Mouse (Mus musculus) hindbrain, embryonic 12.5 days (tissue): Measurements from ENCODE around the gene Guk1. TPM values are rescaled to one million over a fixed set of nuclear protein-coding genes. Genes with fewer than 3 reads are reported as not detected.

Experiments used
- ATAC-seq: fragments of 200-750 bp; cut with Nextera tagmentation; 2 replicates; pipeline ENCODE4 v1.8.0; 2017; ENCODE audit warnings: moderate TSS enrichment; ENCODE audit not compliant: low FRiP score
- H3K27ac ChIP-seq: fragments of 300-500 bp; sonication (generic); 2 replicates; pipeline ENCODE4 v1.5.1; 2016; ENCODE audit warnings: mild to moderate bottlenecking
- H3K27me3 ChIP-seq: fragments of 300-500 bp; sonication (generic); 2 replicates; pipeline ENCODE4 v1.6.1; 2016; ENCODE audit warnings: mild to moderate bottlenecking
- H3K36me3 ChIP-seq: fragments of 300-500 bp; sonication (generic); 2 replicates; pipeline ENCODE4 v1.6.1; 2016; ENCODE audit warnings: mild to moderate bottlenecking
- H3K4me1 ChIP-seq: fragments of 300-500 bp; sonication (generic); 2 replicates; pipeline ENCODE4 v1.6.1; 2016
- H3K4me2 ChIP-seq: fragments of 300-500 bp; sonication (generic); replicated peaks from 2 replicates; pipeline ENCODE4 v1.6.1; 2016; ENCODE audit warnings: mild to moderate bottlenecking
- H3K4me3 ChIP-seq: fragments of 300-500 bp; sonication (generic); 2 replicates; pipeline ENCODE4 v1.5.1; 2016; ENCODE audit warnings: mild to moderate bottlenecking
- H3K9ac ChIP-seq: fragments of 300-500 bp; sonication (generic); 2 replicates; pipeline ENCODE4 v1.6.1; 2016; ENCODE audit warnings: mild to moderate bottlenecking, moderate library complexity
- H3K9me3 ChIP-seq: fragments of 300-500 bp; sonication (generic); replicated peaks from 2 replicates; pipeline ENCODE4 v1.6.1; 2016; ENCODE audit warnings: mild to moderate bottlenecking
- WGBS: fragments of 180-500 bp; shearing (Covaris S2); methylation state at CpG from one replicate; pipeline ENCODE4 v1.1.7; 2016; 5-methylcytosine and 5-hydroxymethylcytosine counted together
- polyA plus RNA-seq: library from polyadenylated mRNA; unstranded; fragments of >200 nt; fragmentation: Nextera tagmentation; extraction: Ambion mirVana; gene quantifications from 2 replicates; pipeline ENCODE4 v1.2.1, GENCODE M21; 2016

The Guk1 gene
- polyA plus RNA-seq, 1 experiment from 2014 or later: 112 TPM

GRCm38 (mm10) chr11:59154220-59154619 is 37.8 kb downstream of the Guk1 start:
- no peak for ATAC-seq
- Histone ChIP-seq H3K4me2 (no peak overlapping the region), H3K36me3 (peaks cover 28% of the 10 kb centered on the region), H3K9me3 (no peaks in the 10 kb centered on the region), H3K27me3 (no peaks in the 10 kb centered on the region), H3K9ac (no peak overlapping the region), H3K4me3 (no peak overlapping the region), H3K27ac (no peak overlapping the region), H3K4me1 (no peaks in the 10 kb centered on the region)
- 87% methylated on average over 7 of the region's 7 CpGs for whole genome bisulfite sequencing

- no peak for ATAC-seq
- 32% methylated on average over 3 of the region's 3 CpGs for WGBS
- H3K36me3 ChIP-seq: peaks cover 10% of the 10 kb centered on the region; the same call in 1 of the 2 replicates
Observed at GRCm38 (mm10) chr11:59151729-59152128, 40.3 kb downstream of the Guk1 start.

GRCm38 (mm10) chr11:59149302-59149701 is 42.7 kb downstream of the Guk1 start:
- no peaks in the 10 kb centered on the region for H3K27me3 ChIP-seq
- H3K9ac ChIP-seq: no peak overlapping the region
- H3K4me3 ChIP-seq: no peak overlapping the region
- H3K4me2 ChIP-seq: no peak overlapping the region
- H3K36me3 ChIP-seq: no peaks in the 10 kb centered on the region
- H3K4me1 ChIP-seq: no peaks in the 10 kb centered on the region
- H3K9me3 ChIP-seq: no peaks in the 10 kb centered on the region
- WGBS: 75% methylated on average over 3 of the region's 3 CpGs
- no peak for ATAC-seq
- no peak overlapping the region for H3K27ac ChIP-seq

More at GRCm38 (mm10) chr11:59151729-59152128, 40.3 kb downstream of the Guk1 start:
- H3K27me3 ChIP-seq: no peaks in the 10 kb centered on the region
- no peaks in the 10 kb centered on the region for H3K4me1 ChIP-seq
- no peak overlapping the region for H3K4me2 ChIP-seq
- no peaks in the 10 kb centered on the region for H3K9me3 ChIP-seq
- H3K27ac ChIP-seq: no peak overlapping the region
- H3K9ac ChIP-seq: no peak overlapping the region
- no peak overlapping the region for H3K4me3 ChIP-seq

- Histone ChIP-seq H3K4me2 (no peak overlapping the region), H3K4me1 (no peaks in the 10 kb centered on the region), H3K36me3 (no peaks in the 10 kb centered on the region), H3K27me3 (peaks cover 11% of the 10 kb centered on the region), H3K4me3 (no peak overlapping the region), H3K27ac (no peak overlapping the region), H3K9me3 (no peaks in the 10 kb centered on the region), H3K9ac (no peak overlapping the region)
- no peak for ATAC-seq
- 80% methylated on average over 5 of the region's 5 CpGs for WGBS
Observed at GRCm38 (mm10) chr11:59142962-59143361, 49.0 kb downstream of the Guk1 start.

- WGBS: 10% methylated on average over 14 of the region's 14 CpGs
- no peak overlapping the region for H3K4me3 ChIP-seq
- no peak overlapping the region for H3K9ac ChIP-seq
- H3K27me3 ChIP-seq: peaks cover 22% of the 10 kb centered on the region
- no peaks in the 10 kb centered on the region for H3K36me3 ChIP-seq
- no peaks in the 10 kb centered on the region for H3K4me1 ChIP-seq
- H3K4me2 ChIP-seq: peak overlapping the region; percentile 31
- H3K9me3 ChIP-seq: no peaks in the 10 kb centered on the region
- ATAC-seq: no peak
- H3K27ac ChIP-seq: no peak overlapping the region
Observed at GRCm38 (mm10) chr11:59141772-59142370, 50.1 kb downstream of the Guk1 start.

GRCm38 (mm10) chr11:59138537-59139486 is 53.2 kb downstream of the Guk1 start:
- peaks cover 52% of the 10 kb centered on the region for H3K27me3 ChIP-seq
- no peak overlapping the region for H3K4me3 ChIP-seq
- no peak overlapping the region for H3K9ac ChIP-seq
- H3K36me3 ChIP-seq: no peaks in the 10 kb centered on the region
- no peak overlapping the region for H3K27ac ChIP-seq
- H3K4me2 ChIP-seq: no peak overlapping the region
- 65% methylated on average over 19 of the region's 19 CpGs for WGBS
- H3K9me3 ChIP-seq: no peaks in the 10 kb centered on the region
- no peak for ATAC-seq
- peaks cover 12% of the 10 kb centered on the region for H3K4me1 ChIP-seq

GRCm38 (mm10) chr11:59136994-59137706 is 54.9 kb downstream of the Guk1 start:
- Histone ChIP-seq H3K4me1 (peaks cover 12% of the 10 kb centered on the region), H3K9ac (no peak overlapping the region), H3K4me3 (no peak overlapping the region), H3K27ac (no peak overlapping the region), H3K4me2 (no peak overlapping the region), H3K9me3 (no peaks in the 10 kb centered on the region), H3K36me3 (no peaks in the 10 kb centered on the region), H3K27me3 (peaks cover 69% of the 10 kb centered on the region)
- 76% methylated on average over 12 of the region's 12 CpGs for WGBS
- ATAC-seq: no peak

GRCm38 (mm10) chr11:59135904-59136452 is 56.0 kb downstream of the Guk1 start, which contains the start of gene Obscn:
Gene Obscn, minus strand, starts transcription at chr11:59136402.
- Histone ChIP-seq H3K9ac (0 out of 2 replicates have a peak within 1 kb of the TSS, but pooled peaks have one; percentile 38), H3K36me3 (no peaks in the 10 kb centered on the region), H3K27ac (no peak within 1 kb of the TSS), H3K4me3 (peak within 1 kb of the TSS; percentile 30), H3K27me3 (peaks cover 76% of the 10 kb centered on the region), H3K9me3 (no peaks in the 10 kb centered on the region), H3K4me1 (peaks cover 16% of the 10 kb centered on the region), H3K4me2 (peak within 1 kb of the TSS; percentile 51)
- WGBS: 20% methylated on average over 43 of the region's 44 CpGs
- no peak for ATAC-seq

GRCm38 (mm10) chr11:59135051-59135820 is 56.8 kb downstream of the Guk1 start:
- Histone ChIP-seq H3K9me3 (no peaks in the 10 kb centered on the region), H3K4me1 (peaks cover 16% of the 10 kb centered on the region), H3K4me3 (peak overlapping the region; percentile 30), H3K27ac (no peak overlapping the region), H3K4me2 (peak overlapping the region; percentile 51), H3K36me3 (no peaks in the 10 kb centered on the region), H3K27me3 (peaks cover 76% of the 10 kb centered on the region), H3K9ac (0 out of 2 replicates have a peak overlapping the region, but pooled peaks have one; percentile 38)
- WGBS: 13% methylated on average over 55 of the region's 55 CpGs
- no peak for ATAC-seq

- no peaks in the 10 kb centered on the region for H3K9me3 ChIP-seq
- H3K4me1 ChIP-seq: peaks cover 16% of the 10 kb centered on the region
- WGBS: 10% methylated on average over 34 of the region's 35 CpGs
- H3K9ac ChIP-seq: no peak overlapping the region
- ATAC-seq: 0 out of 2 replicates have a peak, but pooled peaks have one; percentile 24
- peak overlapping the region; percentile 51 for H3K4me2 ChIP-seq
- H3K4me3 ChIP-seq: peak overlapping the region; percentile 18
- peaks cover 71% of the 10 kb centered on the region for H3K27me3 ChIP-seq
- no peak overlapping the region for H3K27ac ChIP-seq
- no peaks in the 10 kb centered on the region for H3K36me3 ChIP-seq
Observed at GRCm38 (mm10) chr11:59134373-59134997, 57.5 kb downstream of the Guk1 start.
